Mouse (Mus musculus) olfactory bulb, adult 2 months (tissue): ENCODE measurements at regions not wholly inside any gene's neighbourhood (a gene's known extent, or its start where the extent isn't known, plus 50 kb on each side); places are given as distances from the start of the nearest gene placed in this dataset.

Experiments used
- CTCF ChIP-seq: fragments of 200-500 bp; IDR thresholded peaks from 2 replicates; pipeline ENCODE4 v1.5.1; 2012; ENCODE audit warnings: low read depth, mild to moderate bottlenecking, low read length, moderate library complexity; ENCODE audit not compliant: insufficient read depth
- POLR2A ChIP-seq: fragments of 200-500 bp; IDR thresholded peaks from 2 replicates; pipeline ENCODE4 v1.6.1; 2012; ENCODE audit warnings: mild to moderate bottlenecking, low read depth, low read length, moderate library complexity; ENCODE audit not compliant: insufficient read depth

GRCm38 (mm10) chr10:39228027-39228426, 64.4 kb upstream of the Ccn6 start:
- TF ChIP-seq CTCF (no peak), POLR2A (no peak)
